Mouse (Mus musculus) liver, embryonic 15.5 days (tissue): ENCODE measurements around the gene Col16a1. TPM values are rescaled to one million over a fixed set of nuclear protein-coding genes. Genes with fewer than 3 reads are reported as not detected.
A peak's percentile ranks its signal among the peaks of the same experiment; 100 is the strongest.

Experiments
- ATAC-seq: fragments of 200-750 bp; cut with Nextera tagmentation; 2 replicates; pipeline ENCODE4 v1.8.0; 2017; ENCODE audit warnings: moderate number of reproducible peaks, mild to moderate bottlenecking, moderate library complexity; ENCODE audit not compliant: insufficient read depth
- H3K27ac ChIP-seq: fragments of 300-500 bp; sonication (generic); replicated peaks from 2 replicates; pipeline ENCODE4 v1.5.1; 2015; ENCODE audit warnings: mild to moderate bottlenecking, inconsistent platforms
- H3K27me3 ChIP-seq: fragments of 300-500 bp; sonication (generic); 2 replicates; pipeline ENCODE4 v1.6.1; 2015; ENCODE audit warnings: mild to moderate bottlenecking, inconsistent platforms
- H3K36me3 ChIP-seq: fragments of 300-500 bp; sonication (generic); replicated peaks from 2 replicates; pipeline ENCODE4 v1.6.1; 2015; ENCODE audit warnings: moderate library complexity, mild to moderate bottlenecking, inconsistent platforms
- H3K4me1 ChIP-seq: fragments of 300-500 bp; sonication (generic); replicated peaks from 2 replicates; pipeline ENCODE4 v1.6.1; 2015; ENCODE audit warnings: inconsistent platforms
- H3K4me2 ChIP-seq: fragments of 300-500 bp; sonication (generic); 2 replicates; pipeline ENCODE4 v1.6.1; 2015; ENCODE audit warnings: moderate library complexity, mild to moderate bottlenecking, inconsistent platforms
- H3K4me3 ChIP-seq: fragments of 300-500 bp; sonication (generic); replicated peaks from 2 replicates; pipeline ENCODE4 v1.5.1; 2015; ENCODE audit warnings: mild to moderate bottlenecking, inconsistent platforms
- H3K9ac ChIP-seq: fragments of 300-500 bp; sonication (generic); 2 replicates; pipeline ENCODE4 v1.6.1; 2015; ENCODE audit warnings: moderate library complexity, mild to moderate bottlenecking, inconsistent platforms
- H3K9me3 ChIP-seq: fragments of 300-500 bp; sonication (generic); replicated peaks from 2 replicates; pipeline ENCODE4 v1.6.1; 2016; ENCODE audit warnings: inconsistent platforms
- WGBS: fragments of 180-500 bp; shearing (Covaris S2); methylation state at CpG from one replicate; pipeline ENCODE4 v1.1.7; 2015; ENCODE audit warnings: mixed read lengths; ENCODE audit not compliant: insufficient replicate concordance; 5-methylcytosine and 5-hydroxymethylcytosine counted together
- polyA plus RNA-seq: library from polyadenylated mRNA; unstranded; fragments of >200 nt; fragmentation: Nextera tagmentation; extraction: Ambion mirVana; gene quantifications from 2 replicates; pipeline ENCODE4 v1.2.1, GENCODE M21; 2015

The Col16a1 gene
- polyA plus RNA-seq, 1 experiment from 2014 or later = 3.4 TPM

GRCm38 (mm10) chr4:130109666-130110065, 62.0 kb downstream of the Col16a1 start:
- Histone ChIP-seq H3K9ac (no peak overlapping the region), H3K4me1 (peaks cover 67% of the 10 kb centered on the region), H3K4me2 (peak overlapping the region; percentile 16), H3K27ac (no peak overlapping the region), H3K36me3 (no peaks in the 10 kb centered on the region), H3K9me3 (no peaks in the 10 kb centered on the region), H3K4me3 (no peak overlapping the region), H3K27me3 (no peaks in the 10 kb centered on the region)
- no peak for ATAC-seq
- WGBS = 73% methylated on average over 9 of the region's 9 CpGs

DNA sequence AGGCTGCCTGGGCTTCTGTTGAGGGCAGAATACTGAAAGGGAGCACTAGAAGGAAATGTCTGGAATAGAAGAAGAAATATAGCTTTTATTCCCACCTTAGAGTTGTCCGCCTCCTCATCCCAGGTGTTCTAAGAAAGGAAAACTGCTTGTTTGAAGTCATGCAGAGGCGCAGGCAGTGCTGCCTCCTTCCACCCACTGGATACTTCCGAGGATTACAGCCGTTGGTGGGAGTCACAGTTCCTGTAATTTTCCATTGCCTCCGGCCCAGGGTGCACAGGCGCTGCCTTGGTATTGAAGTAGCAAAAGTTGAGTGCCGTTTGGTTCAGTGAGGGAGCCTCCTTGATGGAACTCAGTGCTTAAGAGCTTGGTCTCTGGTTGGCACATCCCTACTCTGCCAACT, 62.5 kb downstream of the Col16a1 start:
- no peak overlapping the region for H3K4me2 ChIP-seq
- H3K4me1 ChIP-seq = peaks cover 67% of the 10 kb centered on the region
- ATAC-seq = no peak
- H3K36me3 ChIP-seq = no peaks in the 10 kb centered on the region
- H3K27ac ChIP-seq = no peak overlapping the region
- H3K9ac ChIP-seq = no peak overlapping the region
- H3K4me3 ChIP-seq = no peak overlapping the region
- no peaks in the 10 kb centered on the region for H3K9me3 ChIP-seq
- no peaks in the 10 kb centered on the region for H3K27me3 ChIP-seq
- WGBS = 86% methylated on average over 7 of the region's 7 CpGs

GRCm38 (mm10) chr4:130112299-130112698, 64.7 kb downstream of the Col16a1 start:
- Histone ChIP-seq H3K27me3 (no peaks in the 10 kb centered on the region), H3K9me3 (no peaks in the 10 kb centered on the region), H3K36me3 (0 out of 2 replicates have a peak, but pooled peaks cover 10% of the 10 kb centered on the region), H3K9ac (no peak overlapping the region), H3K4me2 (peak overlapping the region; percentile 27), H3K4me1 (peaks cover 59% of the 10 kb centered on the region), H3K4me3 (no peak overlapping the region), H3K27ac (peak overlapping the region; percentile 33; the same call in 1 of the 2 replicates)
- 53% methylated on average over 7 of the region's 7 CpGs for WGBS
- peak; percentile 15; the same call in 1 of the 2 replicates for ATAC-seq

- Histone ChIP-seq H3K4me1 (peaks cover 59% of the 10 kb centered on the region), H3K4me2 (peak overlapping the region; percentile 27; the same call in 1 of the 2 replicates), H3K4me3 (no peak overlapping the region), H3K9me3 (no peaks in the 10 kb centered on the region), H3K36me3 (0 out of 2 replicates have a peak, but pooled peaks cover 10% of the 10 kb centered on the region), H3K27me3 (no peaks in the 10 kb centered on the region), H3K9ac (no peak overlapping the region), H3K27ac (no peak overlapping the region)
- 85% methylated on average over 1 of the region's 1 CpGs for WGBS
- ATAC-seq = no peak
Measured at GRCm38 (mm10) chr4:130112732-130113131, 65.1 kb downstream of the Col16a1 start.

DNA sequence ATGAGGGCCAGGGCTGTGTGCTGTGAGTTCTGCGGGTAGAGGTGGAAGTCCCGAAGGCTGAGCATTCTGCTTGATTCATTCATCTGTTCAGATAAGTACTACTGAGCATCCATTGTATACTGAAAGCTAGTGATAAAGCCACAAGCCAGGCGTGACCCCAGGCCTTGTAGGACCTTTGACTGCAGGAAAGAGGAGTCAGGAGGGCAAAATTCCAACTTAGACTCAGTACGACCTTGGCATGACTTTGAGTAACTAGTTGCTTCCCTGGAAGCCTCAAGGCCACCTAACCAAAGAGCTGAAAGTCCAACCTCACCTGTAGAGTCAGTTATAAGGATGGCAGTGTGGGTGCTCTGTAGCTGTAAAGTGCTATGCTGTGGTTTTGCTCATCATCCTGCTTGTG, 73.1 kb downstream of the Col16a1 start:
- Histone ChIP-seq H3K9ac (no peak overlapping the region), H3K27me3 (no peaks in the 10 kb centered on the region), H3K4me3 (no peak overlapping the region), H3K9me3 (no peaks in the 10 kb centered on the region), H3K27ac (no peak overlapping the region), H3K4me2 (no peak overlapping the region), H3K36me3 (peaks cover 53% of the 10 kb centered on the region), H3K4me1 (peaks cover 14% of the 10 kb centered on the region; the same call in 1 of the 2 replicates)
- 60% methylated on average over 4 of the region's 4 CpGs for WGBS
- ATAC-seq = no peak

DNA sequence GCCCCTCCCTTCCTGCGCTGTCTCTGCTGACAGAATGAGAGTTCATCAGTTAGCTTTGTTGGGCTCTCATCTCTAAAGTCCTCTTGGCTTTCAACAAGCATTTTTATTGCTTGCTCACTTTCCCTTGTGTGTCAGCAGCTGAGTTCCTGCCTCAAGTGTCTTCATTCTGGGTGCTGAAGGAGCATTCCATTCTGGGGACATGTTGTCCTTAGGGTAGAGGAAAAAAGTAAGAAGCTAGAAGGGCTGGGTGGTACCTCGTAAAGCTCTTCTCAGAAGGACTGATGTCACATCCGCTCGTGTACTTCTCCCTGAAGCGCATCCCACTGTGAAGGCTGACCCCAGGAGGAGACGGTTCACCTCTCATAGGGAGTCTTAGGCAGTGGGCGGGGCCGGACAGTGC, 73.9 kb downstream of the Col16a1 start:
- Histone ChIP-seq H3K9ac (no peak overlapping the region), H3K27ac (no peak overlapping the region), H3K36me3 (peaks cover 57% of the 10 kb centered on the region), H3K4me3 (no peak overlapping the region), H3K4me2 (no peak overlapping the region), H3K9me3 (no peaks in the 10 kb centered on the region), H3K4me1 (peaks cover 7% of the 10 kb centered on the region; the same call in 1 of the 2 replicates), H3K27me3 (no peaks in the 10 kb centered on the region)
- ATAC-seq = no peak
- 85% methylated on average over 8 of the region's 8 CpGs for WGBS

DNA sequence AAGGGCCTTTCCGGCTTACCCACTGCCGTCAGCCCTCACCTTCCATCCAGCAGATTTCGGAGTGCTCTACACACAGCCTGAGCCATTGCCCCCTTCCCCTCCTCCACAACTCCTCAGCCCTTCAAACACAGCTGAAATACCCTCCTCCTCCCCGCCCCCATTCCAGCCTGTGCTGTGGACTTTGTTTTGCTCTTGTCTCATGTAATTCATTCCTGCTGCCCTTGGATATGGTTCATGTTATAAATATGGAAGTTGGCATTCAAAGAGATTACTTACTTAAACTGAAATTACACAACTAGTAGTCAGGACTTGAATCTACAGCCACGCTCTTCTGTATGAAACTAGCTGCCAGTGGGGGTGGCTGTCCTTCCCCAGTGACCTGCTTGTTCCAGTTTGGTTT, 75.4 kb downstream of the Col16a1 start:
- Histone ChIP-seq H3K4me1 (peaks cover 9% of the 10 kb centered on the region; the same call in 1 of the 2 replicates), H3K27ac (no peak overlapping the region), H3K9me3 (no peaks in the 10 kb centered on the region), H3K36me3 (peaks cover 71% of the 10 kb centered on the region), H3K4me2 (no peak overlapping the region), H3K27me3 (no peaks in the 10 kb centered on the region), H3K4me3 (no peak overlapping the region), H3K9ac (no peak overlapping the region)
- WGBS = 85% methylated on average over 5 of the region's 5 CpGs
- ATAC-seq = no peak

DNA sequence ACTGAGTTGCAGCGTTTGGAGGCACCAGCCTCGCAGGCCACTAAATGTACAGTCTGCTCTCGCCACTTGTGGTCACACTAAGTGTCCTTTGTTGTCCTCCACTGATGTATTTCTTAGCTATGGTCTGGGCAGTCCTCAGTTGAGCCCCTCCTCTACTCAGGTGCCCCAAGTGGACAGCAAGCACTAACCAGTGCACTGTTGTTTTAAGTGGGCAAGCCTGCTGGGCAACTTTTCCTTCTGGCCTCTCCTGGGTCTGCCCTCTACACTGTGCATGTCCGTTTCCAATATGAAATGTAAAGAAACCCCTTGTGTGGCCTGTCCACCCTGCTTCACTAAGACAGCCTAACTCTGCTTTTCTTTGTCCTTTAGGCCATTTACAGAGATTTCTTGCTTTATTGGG, 76.5 kb downstream of the Col16a1 start:
- no peak overlapping the region for H3K4me2 ChIP-seq
- H3K9ac ChIP-seq = no peak overlapping the region
- H3K9me3 ChIP-seq = no peaks in the 10 kb centered on the region

DNA sequence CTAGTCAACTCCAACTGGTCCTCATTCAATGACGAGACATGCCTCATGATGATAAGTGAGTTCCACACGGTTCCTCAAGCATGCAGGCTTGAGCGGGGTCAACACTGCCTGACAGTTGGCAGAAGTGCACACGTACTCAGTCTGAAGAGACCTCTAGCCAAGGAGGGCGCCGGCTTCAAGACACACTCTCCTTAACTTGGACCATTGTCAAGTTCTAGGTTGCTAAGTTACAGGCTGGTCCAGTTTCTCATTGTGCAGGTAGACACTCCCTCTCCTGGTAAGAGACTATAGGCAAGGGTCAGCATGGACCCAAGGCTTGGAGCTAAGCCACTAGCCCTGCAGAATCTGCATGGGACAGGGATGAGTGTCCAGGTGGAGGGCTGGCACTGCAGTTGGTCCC, 77.5 kb downstream of the Col16a1 start:
- ATAC-seq = no peak
- no peak overlapping the region for H3K4me2 ChIP-seq
- H3K36me3 ChIP-seq = peaks cover 73% of the 10 kb centered on the region
- 85% methylated on average over 6 of the region's 6 CpGs for WGBS
- no peak overlapping the region for H3K27ac ChIP-seq
- no peaks in the 10 kb centered on the region for H3K27me3 ChIP-seq
- H3K4me1 ChIP-seq = peaks cover 23% of the 10 kb centered on the region
- H3K9ac ChIP-seq = no peak overlapping the region
- H3K9me3 ChIP-seq = no peaks in the 10 kb centered on the region
- H3K4me3 ChIP-seq = no peak overlapping the region

More for the DNA sequence above, 76.5 kb downstream of the Col16a1 start:
- WGBS = 81% methylated on average over 4 of the region's 4 CpGs
- no peak overlapping the region for H3K27ac ChIP-seq
- H3K27me3 ChIP-seq = no peaks in the 10 kb centered on the region
- ATAC-seq = no peak
- H3K36me3 ChIP-seq = peaks cover 73% of the 10 kb centered on the region
- no peak overlapping the region for H3K4me3 ChIP-seq
- H3K4me1 ChIP-seq = peaks cover 20% of the 10 kb centered on the region

GRCm38 (mm10) chr4:130125935-130126334, 78.3 kb downstream of the Col16a1 start:
- Histone ChIP-seq H3K27me3 (no peaks in the 10 kb centered on the region), H3K27ac (no peak overlapping the region), H3K4me2 (no peak overlapping the region), H3K4me1 (peaks cover 18% of the 10 kb centered on the region), H3K36me3 (peaks cover 73% of the 10 kb centered on the region), H3K4me3 (no peak overlapping the region), H3K9me3 (no peaks in the 10 kb centered on the region), H3K9ac (no peak overlapping the region)
- 83% methylated on average over 5 of the region's 5 CpGs for WGBS
- ATAC-seq = no peak

DNA sequence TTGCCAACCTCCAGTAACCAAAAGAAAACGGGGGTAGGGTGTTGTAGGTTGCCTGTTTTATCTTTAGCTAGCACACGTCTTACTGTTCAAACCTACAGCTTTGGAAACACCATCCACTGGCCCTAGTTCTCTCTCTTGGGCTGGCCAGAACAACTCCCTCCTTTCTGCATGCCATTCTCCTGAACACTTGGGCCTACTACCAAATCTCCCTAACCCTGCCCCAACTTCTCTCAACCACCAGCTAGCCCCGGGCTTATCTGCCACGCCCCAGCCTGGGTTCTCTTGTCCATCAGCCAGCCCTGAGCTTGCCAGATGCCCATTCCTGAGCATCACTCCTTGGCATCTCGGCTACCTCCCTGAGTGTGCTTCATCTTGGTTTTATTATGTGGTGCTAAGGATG, 81.3 kb downstream of the Col16a1 start:
- peaks cover 43% of the 10 kb centered on the region for H3K36me3 ChIP-seq
- H3K4me2 ChIP-seq = no peak overlapping the region
- no peaks in the 10 kb centered on the region for H3K27me3 ChIP-seq
- peaks cover 16% of the 10 kb centered on the region for H3K4me1 ChIP-seq
- H3K9me3 ChIP-seq = no peaks in the 10 kb centered on the region
- ATAC-seq = no peak
- 44% methylated on average over 5 of the region's 5 CpGs for WGBS
- no peak overlapping the region for H3K27ac ChIP-seq
- no peak overlapping the region for H3K4me3 ChIP-seq
- no peak overlapping the region for H3K9ac ChIP-seq

DNA sequence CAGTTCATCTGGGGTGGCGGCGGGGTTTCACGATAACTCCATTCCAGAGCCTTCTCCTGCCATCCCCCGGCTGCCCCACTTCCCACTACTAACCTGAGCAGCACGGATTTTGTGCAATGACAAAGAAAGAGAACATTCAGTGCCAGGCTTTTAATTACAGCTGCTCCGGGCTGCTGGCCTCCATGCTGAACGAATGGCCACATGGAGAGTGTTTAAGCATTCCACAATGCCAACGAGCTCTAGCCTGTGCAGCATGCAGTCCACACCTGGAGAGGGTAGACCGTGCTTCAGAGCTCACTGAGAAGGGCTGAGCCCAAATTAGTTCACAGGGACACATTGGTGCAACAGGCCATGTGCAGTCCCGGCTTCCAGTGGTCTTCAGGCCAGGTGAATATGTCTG, 82.4 kb downstream of the Col16a1 start:
- Histone ChIP-seq H3K9me3 (no peaks in the 10 kb centered on the region), H3K9ac (no peak overlapping the region), H3K4me2 (no peak overlapping the region), H3K36me3 (peaks cover 32% of the 10 kb centered on the region), H3K27me3 (0 out of 2 replicates have a peak, but pooled peaks cover 2% of the 10 kb centered on the region), H3K4me1 (peaks cover 16% of the 10 kb centered on the region), H3K4me3 (no peak overlapping the region), H3K27ac (no peak overlapping the region)
- ATAC-seq = no peak
- WGBS = 75% methylated on average over 10 of the region's 10 CpGs
